Mouse (Mus musculus) limb, embryonic 14.5 days (tissue): ENCODE results near the gene Snn. TPM values are rescaled to one million over a fixed set of nuclear protein-coding genes. Genes with fewer than 3 reads are reported as not detected.
A peak's percentile ranks its signal among the peaks of the same experiment; 100 is the strongest.
"Not testable (repeated sequence)": the region's sequence is repeated elsewhere in the genome, so short reads cannot be mapped to it uniquely, and the experiment has no call there.

Source experiments
- ATAC-seq: fragments of 200-750 bp; cut with Nextera tagmentation; 2 replicates; pipeline ENCODE4 v1.8.0; 2017; ENCODE audit warnings: low read depth, moderate number of reproducible peaks, moderate TSS enrichment; ENCODE audit not compliant: low FRiP score
- DNase-seq: peaks from one replicate; pipeline ENCODE4 v3.0.0-alpha.2; 2015; ENCODE audit warnings: low spot score
- H3K27ac ChIP-seq: fragments of 300-500 bp; sonication (generic); replicated peaks from 2 replicates; pipeline ENCODE4 v1.5.1; 2014; ENCODE audit warnings: low read depth, mild to moderate bottlenecking, low read length, moderate library complexity, mixed read lengths
- H3K27me3 ChIP-seq: fragments of 300-500 bp; sonication (generic); 2 replicates; pipeline ENCODE4 v1.6.1; 2014; ENCODE audit warnings: low read length, mixed read lengths; ENCODE audit not compliant: control insufficient read depth, insufficient read depth
- H3K36me3 ChIP-seq: fragments of 300-500 bp; sonication (generic); 2 replicates; pipeline ENCODE4 v1.6.1; 2014; ENCODE audit warnings: mild to moderate bottlenecking, low read length, moderate library complexity, mixed read lengths; ENCODE audit not compliant: control insufficient read depth, insufficient read depth
- H3K4me1 ChIP-seq: fragments of 300-500 bp; sonication (generic); 2 replicates; pipeline ENCODE4 v1.6.1; 2014; ENCODE audit warnings: antibody characterized with exemption, low read length, mixed read lengths; ENCODE audit not compliant: control insufficient read depth, insufficient read depth
- H3K4me2 ChIP-seq: fragments of 300-500 bp; sonication (generic); replicated peaks from 2 replicates; pipeline ENCODE4 v1.6.1; 2014; ENCODE audit warnings: low read depth, mild to moderate bottlenecking, low read length, moderate library complexity; ENCODE audit not compliant: severe bottlenecking
- H3K4me3 ChIP-seq: fragments of 300-500 bp; sonication (generic); replicated peaks from 2 replicates; pipeline ENCODE4 v1.5.1; 2014; ENCODE audit warnings: low read length
- H3K9ac ChIP-seq: fragments of 300-500 bp; sonication (generic); 2 replicates; pipeline ENCODE4 v1.6.1; 2014; ENCODE audit warnings: mild to moderate bottlenecking, low read depth, low read length, moderate library complexity; ENCODE audit not compliant: severe bottlenecking
- H3K9me3 ChIP-seq: fragments of 300-500 bp; sonication (generic); 2 replicates; pipeline ENCODE4 v1.6.1; 2016; ENCODE audit warnings: low read length; ENCODE audit not compliant: control insufficient read depth
- POLR2A ChIP-seq: fragments of 200-500 bp; IDR thresholded peaks from 2 replicates; pipeline ENCODE4 v1.8.0; 2012; ENCODE audit warnings: inconsistent platforms, mild to moderate bottlenecking, moderate library complexity, borderline replicate concordance; ENCODE audit not compliant: insufficient read depth, insufficient read length; ENCODE audit errors: extremely low read depth
- WGBS: fragments of 180-500 bp; shearing (Covaris S2); extraction: QIAGEN DNeasy Blood & Tissue Kit; methylation state at CpG from one replicate; pipeline ENCODE4 v1.1.7; 2014; 5-methylcytosine and 5-hydroxymethylcytosine counted together
- polyA plus RNA-seq, 2 experiments: library from polyadenylated mRNA; depleted of rRNA in 1 of 2; stranded (reverse) in 1 of 2; unstranded in 1 of 2; fragments of >200 nt; fragmentation: Nextera tagmentation in 1 of 2; extraction: Ambion mirVana in 1 of 2; gene quantifications; 2 replicates each; pipeline versions ENCODE4 v1.2.1 to v1.2.3; 2012 to 2014

Snn gene
- polyA plus RNA-seq (2012; rRNA removed) (59.0 and 59.7 TPM in 2 replicates), polyA plus RNA-seq (2014; fragmentation: Nextera tagmentation; extraction: Ambion mirVana) (45.2 and 46.9 TPM in 2 replicates)

DNA sequence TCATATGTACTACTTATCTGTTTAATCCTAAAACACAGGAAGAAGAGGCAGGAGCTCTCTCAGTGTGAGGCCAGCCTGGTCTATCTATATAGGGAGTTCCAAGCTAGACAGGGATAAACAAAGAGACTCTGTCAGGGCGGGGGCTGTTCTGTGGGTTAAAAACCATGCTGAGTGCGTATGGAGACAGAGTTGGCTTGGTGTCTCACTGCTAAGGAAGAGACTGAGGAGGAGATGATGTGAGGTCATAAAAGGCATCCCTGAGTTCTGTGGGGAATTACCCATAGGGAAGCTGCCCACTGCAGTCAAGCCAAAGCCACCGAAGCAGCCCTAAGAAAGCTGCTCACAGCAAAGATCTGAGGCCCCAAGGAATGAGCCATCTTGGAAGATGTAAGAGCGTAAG is at the start of gene Snn:
Snn (plus strand) TSS at position 301 of the 400 bp plus-strand sequence.
- WGBS = 90% methylated on average over 4 of the region's 4 CpGs
- ATAC-seq = no peak
- Histone ChIP-seq H3K9ac (no peak within 1 kb of the TSS), H3K4me3 (no peak within 1 kb of the TSS), H3K9me3 (no peaks in the 10 kb centered on the region), H3K36me3 (no peaks in the 10 kb centered on the region), H3K4me1 (peaks cover 20% of the 10 kb centered on the region), H3K4me2 (no peak within 1 kb of the TSS), H3K27ac (no peak within 1 kb of the TSS), H3K27me3 (no peaks in the 10 kb centered on the region)
- TF ChIP-seq POLR2A = no peak
- DNase-seq = no peak

DNA sequence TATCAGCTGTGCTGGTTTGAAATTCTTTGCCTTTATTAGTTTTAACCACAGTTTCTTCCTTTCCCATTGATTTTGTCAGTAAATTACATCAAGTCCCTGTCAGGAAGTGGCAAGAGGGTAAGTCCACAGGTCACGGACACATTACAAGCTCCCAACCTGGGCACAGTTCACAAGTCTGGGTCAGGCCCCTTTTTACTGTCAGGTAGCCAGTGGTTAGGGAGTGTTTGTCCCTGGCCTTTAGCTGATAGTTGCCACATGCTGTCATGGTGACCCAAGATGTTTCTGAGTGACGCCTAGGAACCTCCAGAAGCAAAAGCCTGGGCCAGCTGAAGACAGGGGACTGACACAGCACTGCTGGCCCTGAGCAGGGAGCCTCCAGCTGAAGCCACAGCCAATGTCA is 49.5 kb upstream of the Snn start:
- Histone ChIP-seq H3K4me2 (no peak overlapping the region), H3K36me3 (no peaks in the 10 kb centered on the region), H3K4me3 (no peak overlapping the region), H3K4me1 (peaks cover 32% of the 10 kb centered on the region), H3K9ac (no peak overlapping the region), H3K27ac (no peak overlapping the region), H3K9me3 (no peaks in the 10 kb centered on the region), H3K27me3 (no peaks in the 10 kb centered on the region)
- no peak for TF ChIP-seq POLR2A
- whole genome bisulfite sequencing = 73% methylated on average over 2 of the region's 2 CpGs
- ATAC-seq (no peak), DNase-seq (no peak)

DNA sequence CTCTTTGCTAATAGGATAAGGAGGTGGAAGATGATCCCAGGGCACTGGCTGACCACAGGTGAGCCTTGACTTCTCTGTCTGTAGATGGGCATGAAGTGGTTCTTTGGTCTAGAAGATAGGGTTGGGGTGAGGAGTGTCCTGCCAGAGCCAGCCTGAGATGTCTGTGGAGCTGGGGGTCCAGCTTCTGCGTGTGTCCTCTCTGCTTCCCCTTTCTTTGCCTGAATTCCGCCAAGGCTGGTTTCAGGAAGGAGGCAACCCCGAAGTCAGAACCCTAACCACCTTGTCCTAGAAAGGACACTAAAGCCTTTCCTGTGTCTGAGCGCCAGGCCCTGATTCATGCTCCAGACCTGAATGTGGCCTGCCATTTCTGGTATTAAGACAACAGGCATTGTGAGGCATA is 48.8 kb upstream of the Snn start:
- Histone ChIP-seq H3K36me3 (no peaks in the 10 kb centered on the region), H3K27ac (0 out of 2 replicates have a peak overlapping the region, but pooled peaks have one; percentile 13), H3K4me3 (no peak overlapping the region), H3K27me3 (no peaks in the 10 kb centered on the region), H3K9ac (no peak overlapping the region), H3K9me3 (no peaks in the 10 kb centered on the region), H3K4me2 (no peak overlapping the region), H3K4me1 (peaks cover 32% of the 10 kb centered on the region)
- 90% methylated on average over 4 of the region's 4 CpGs for whole genome bisulfite sequencing
- TF ChIP-seq POLR2A = no peak
- no peak for DNase-seq
- ATAC-seq = no peak

- Histone ChIP-seq H3K4me2 (no peak overlapping the region), H3K9ac (no peak overlapping the region), H3K36me3 (no peaks in the 10 kb centered on the region), H3K4me3 (no peak overlapping the region), H3K27ac (peak overlapping the region; percentile 13; the same call in 1 of the 2 replicates), H3K27me3 (no peaks in the 10 kb centered on the region), H3K4me1 (peaks cover 25% of the 10 kb centered on the region), H3K9me3 (no peaks in the 10 kb centered on the region)
- 57% methylated on average over 11 of the region's 11 CpGs for WGBS
- TF ChIP-seq POLR2A = no peak
- ATAC-seq (peak; percentile 30; the same call in 1 of the 2 replicates), DNase-seq (peak; percentile 76)
These were observed 47.9 kb upstream of the Snn start for GRCm38 (mm10) chr16:11012571-11013463.

GRCm38 (mm10) chr16:11013464-11014147 is 47.1 kb upstream of the Snn start:
- not testable (repeated sequence) for H3K9ac ChIP-seq, H3K27me3 ChIP-seq, H3K27ac ChIP-seq, H3K36me3 ChIP-seq, H3K9me3 ChIP-seq, DNase-seq, H3K4me2 ChIP-seq, H3K4me3 ChIP-seq, ATAC-seq
- WGBS = 94% methylated on average over 9 of the region's 19 CpGs
- H3K4me1 ChIP-seq = peaks cover 20% of the 10 kb centered on the region
